In the genomic region with DNA sequence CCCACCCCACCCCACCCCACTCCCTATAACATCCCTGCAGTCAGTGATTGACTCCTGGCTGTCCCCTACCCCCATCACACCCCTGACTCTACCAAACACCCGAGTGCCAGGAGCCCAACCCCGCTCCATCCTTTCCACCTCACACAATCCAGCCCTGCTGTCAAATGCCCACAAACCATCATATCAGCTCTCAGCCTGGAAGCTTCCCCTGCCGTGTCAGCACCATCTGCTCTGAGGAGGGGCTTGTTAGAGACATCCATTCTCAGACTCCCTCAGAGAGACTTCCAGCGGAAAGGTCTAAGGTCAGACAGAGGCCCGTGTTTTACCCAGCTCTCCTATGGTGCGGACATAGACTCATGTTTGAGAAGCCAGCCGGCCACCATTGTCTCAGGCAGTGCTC, we compare ENCODE assay signal across 13 mouse cellular contexts. TPM values are rescaled to one million over a fixed set of nuclear protein-coding genes. Genes with fewer than 3 reads are reported as not detected.
DNase-seq lines count a peak whose midpoint lies in the region; ATAC-seq and TF ChIP-seq lines count a peak whose summit lies in the region.
"Had no signal": no experiment of that assay in that cellular context is flagged by ENCODE, and none has a peak within 500 bp of the region (broad histone marks: within the 10 kb centered on the region; RNA-seq: fewer than 3 reads in every experiment).

No protein-coding gene starts in this region.

- peaks cover 46% of the 10 kb centered on the region for H3K4me1 ChIP-seq in heart, embryonic 12.5 days (replicated peaks)
- H3K4me1 ChIP-seq in lung, embryonic 14.5 days (ENCODE audit: insufficient read depth): peaks cover 19% of the 10 kb centered on the region
- H3K4me1 ChIP-seq in intestine, postnatal 0 days (replicated peaks; ENCODE audit: control insufficient read depth, insufficient read depth, low read length): peaks cover 8% of the 10 kb centered on the region; the same call in 1 of the 2 replicates
- H3K4me1 ChIP-seq: embryonic facial prominence, embryonic 15.5 days had no signal

- H3K27me3 ChIP-seq in heart, embryonic 12.5 days (replicated peaks): no peaks in the 10 kb centered on the region
- no peaks in the 10 kb centered on the region for H3K27me3 ChIP-seq in lung, embryonic 14.5 days (ENCODE audit: insufficient read depth, low read length)
- no peaks in the 10 kb centered on the region for H3K27me3 ChIP-seq in intestine, postnatal 0 days (replicated peaks; ENCODE audit: control insufficient read depth, insufficient read depth, low read length)
- H3K27me3 ChIP-seq: embryonic facial prominence, embryonic 15.5 days had no signal

- peak overlapping the region; percentile 21 for H3K4me2 ChIP-seq in heart, embryonic 12.5 days
- H3K4me2 ChIP-seq in lung, embryonic 14.5 days: no peak overlapping the region
- no peak overlapping the region for H3K4me2 ChIP-seq in intestine, postnatal 0 days (replicated peaks; ENCODE audit: low read depth)
- H3K4me2 ChIP-seq: embryonic facial prominence, embryonic 15.5 days had no signal

- no peak for DNase-seq in heart, adult 18-20 months
- DNase-seq in lung, embryonic 14.5 days: peak; percentile 58
- DNase-seq in lung, postnatal 14 days: no peak
- peak; percentile 31 for DNase-seq in embryo, embryonic 9.5 days (ENCODE audit: extremely low spot score)
- no peak for DNase-seq in gastrocnemius, postnatal 36 days
- no peak for DNase-seq in layer of hippocampus, adult 2 months (ENCODE audit: low spot score in 2 of 2)
- DNase-seq: adrenal gland, postnatal 25 days; cerebellum, adult 18-20 months; gastrocnemius, postnatal 14 days had no signal

- intact Hi-C loops in gastrocnemius, postnatal 36 days (cut with DNase I): no loop called here

- peak overlapping the region; percentile 8; the same call in 1 of the 2 replicates for H3K9ac ChIP-seq in heart, embryonic 12.5 days
- H3K9ac ChIP-seq in lung, embryonic 14.5 days: no peak overlapping the region
- H3K9ac ChIP-seq in intestine, postnatal 0 days (ENCODE audit: low read depth, low read length): no peak overlapping the region
- H3K9ac ChIP-seq: embryonic facial prominence, embryonic 15.5 days had no signal

- no peak for TF ChIP-seq CTCF in lung, embryonic 14.5 days (IDR thresholded peaks at IDR 0.05; ENCODE audit: low read depth)
- no peak for TF ChIP-seq CTCF in intestine, postnatal 0 days (IDR thresholded peaks at IDR 0.05; ENCODE audit: low read depth)
- TF ChIP-seq CTCF in layer of hippocampus, adult 2 months (conservative IDR thresholded peaks at IDR 0.05): no peak

- H3K9me3 ChIP-seq in heart, embryonic 12.5 days (replicated peaks): no peaks in the 10 kb centered on the region
- H3K9me3 ChIP-seq in lung, embryonic 14.5 days (ENCODE audit: low read depth, low read length): no peaks in the 10 kb centered on the region
- no peaks in the 10 kb centered on the region for H3K9me3 ChIP-seq in intestine, postnatal 0 days (ENCODE audit: control insufficient read depth)
- H3K9me3 ChIP-seq: embryonic facial prominence, embryonic 15.5 days had no signal

- ATAC-seq in heart, embryonic 12.5 days (ENCODE audit: insufficient number of reproducible peaks, low FRiP score): peak; percentile 65
- peak; percentile 40; the same call in 1 of the 2 replicates for ATAC-seq in lung, embryonic 14.5 days (ENCODE audit: insufficient read depth)
- no peak for ATAC-seq in intestine, postnatal 0 days

- peak overlapping the region; percentile 83 for H3K27ac ChIP-seq in heart, embryonic 12.5 days (ENCODE audit: poor library complexity, severe bottlenecking)
- no peak overlapping the region; the same call in 1 of the 2 replicates for H3K27ac ChIP-seq in lung, embryonic 14.5 days (ENCODE audit: low read depth)
- H3K27ac ChIP-seq in intestine, postnatal 0 days (ENCODE audit: low read depth, low read length): peak overlapping the region; percentile 7; the same call in 1 of the 2 replicates
- H3K27ac ChIP-seq in layer of hippocampus, adult 2 months: no peak overlapping the region
- H3K27ac ChIP-seq: embryonic facial prominence, embryonic 15.5 days; macrophage had no signal

- 23% methylated on average over 7 of the region's 7 CpGs for WGBS in heart, embryonic 12.5 days
- WGBS in lung, embryonic 14.5 days: 29% methylated on average over 7 of the region's 7 CpGs
- WGBS in intestine, postnatal 0 days: 40% methylated on average over 7 of the region's 7 CpGs

- H3K4me3 ChIP-seq in heart, embryonic 12.5 days: no peak overlapping the region
- no peak overlapping the region for H3K4me3 ChIP-seq in lung, embryonic 14.5 days (ENCODE audit: low read depth, low read length)
- no peak overlapping the region for H3K4me3 ChIP-seq in intestine, postnatal 0 days (ENCODE audit: low read depth, low read length)
- H3K4me3 ChIP-seq in layer of hippocampus, adult 2 months: no peak overlapping the region
- H3K4me3 ChIP-seq: embryonic facial prominence, embryonic 15.5 days had no signal

- H3K36me3 ChIP-seq in heart, embryonic 12.5 days: no peaks in the 10 kb centered on the region
- H3K36me3 ChIP-seq in lung, embryonic 14.5 days (ENCODE audit: insufficient read depth): no peaks in the 10 kb centered on the region
- no peaks in the 10 kb centered on the region for H3K36me3 ChIP-seq in intestine, postnatal 0 days (ENCODE audit: control insufficient read depth, insufficient read depth)
- H3K36me3 ChIP-seq: embryonic facial prominence, embryonic 15.5 days had no signal

RNA-seq across cellular contexts. Expression of a gene that starts 11.5 kb away (rescaled TPM):
- polyA plus RNA-seq in heart, embryonic 12.5 days (2016; fragmentation: Nextera tagmentation; extraction: Ambion mirVana): 31.9 and 33.8 TPM in 2 replicates
- total RNA-seq in heart, adult 18-20 months (2021): 10 to 100 TPM; 13.3 to 15.3 TPM
- polyA plus RNA-seq in lung, embryonic 14.5 days (2014; fragmentation: Nextera tagmentation; extraction: Ambion mirVana): 38.5 and 40.0 TPM in 2 replicates
- polyA plus RNA-seq in intestine, postnatal 0 days (2015; fragmentation: Nextera tagmentation; extraction: Ambion mirVana): 26.2 and 28.5 TPM in 2 replicates
- total RNA-seq in gastrocnemius, postnatal 36 days (2021): 1 to 10 TPM; 3.5 to 3.7 TPM
- 10 to 100 TPM; 17.6 to 20.3 TPM for total RNA-seq in layer of hippocampus, adult 2 months (2021)

Comparison
In these comparisons a context has a peak if more than half of its experiments do, and no peak if none do; other contexts are left out.
1. DNase-seq: peak in lung, embryonic 14.5 days (single experiment) and embryo, embryonic 9.5 days (single experiment); none in heart, adult 18-20 months (0 of 2), lung, postnatal 14 days (single experiment), gastrocnemius, postnatal 36 days (0 of 2) and layer of hippocampus, adult 2 months (0 of 2).
2. H3K27ac ChIP-seq: peak in heart, embryonic 12.5 days (single experiment) and intestine, postnatal 0 days (single experiment); none in lung, embryonic 14.5 days (single experiment) and layer of hippocampus, adult 2 months (single experiment).